Mouse (Mus musculus) embryonic facial prominence, embryonic 13.5 days (tissue): ENCODE results near the gene Scgb1b24. TPM values are rescaled to one million over a fixed set of nuclear protein-coding genes. Genes with fewer than 3 reads are reported as not detected.

Experiments used
- ATAC-seq: fragments of 200-750 bp; cut with Nextera tagmentation; 2 replicates; pipeline ENCODE4 v1.8.0; 2017; ENCODE audit warnings: low read depth; ENCODE audit not compliant: insufficient number of reproducible peaks, insufficient read depth, low FRiP score, low TSS enrichment
- H3K27ac ChIP-seq: fragments of 300-500 bp; sonication (generic); 2 replicates; pipeline ENCODE4 v1.5.1; 2015; ENCODE audit warnings: moderate library complexity, mild to moderate bottlenecking, inconsistent platforms
- H3K27me3 ChIP-seq: fragments of 300-500 bp; sonication (generic); 2 replicates; pipeline ENCODE4 v1.6.1; 2015; ENCODE audit warnings: mild to moderate bottlenecking, inconsistent platforms
- H3K36me3 ChIP-seq: fragments of 300-500 bp; sonication (generic); 2 replicates; pipeline ENCODE4 v1.6.1; 2015; ENCODE audit warnings: mild to moderate bottlenecking, inconsistent platforms
- H3K4me1 ChIP-seq: fragments of 300-500 bp; sonication (generic); 2 replicates; pipeline ENCODE4 v1.6.1; 2015; ENCODE audit warnings: inconsistent platforms
- H3K4me2 ChIP-seq: fragments of 300-500 bp; sonication (generic); 2 replicates; pipeline ENCODE4 v1.6.1; 2015; ENCODE audit warnings: moderate library complexity, mild to moderate bottlenecking, inconsistent platforms
- H3K4me3 ChIP-seq: fragments of 300-500 bp; sonication (generic); 2 replicates; pipeline ENCODE4 v1.5.1; 2015; ENCODE audit warnings: mild to moderate bottlenecking, inconsistent platforms
- H3K9ac ChIP-seq: fragments of 300-500 bp; sonication (generic); 2 replicates; pipeline ENCODE4 v1.6.1; 2015; ENCODE audit warnings: mild to moderate bottlenecking, inconsistent platforms
- H3K9me3 ChIP-seq: fragments of 300-500 bp; sonication (generic); 2 replicates; pipeline ENCODE4 v1.6.1; 2016; ENCODE audit warnings: inconsistent platforms
- WGBS: fragments of 180-500 bp; shearing (Covaris S2); methylation state at CpG from one replicate; pipeline ENCODE4 v1.1.7; 2015; ENCODE audit warnings: mixed read lengths; 5-methylcytosine and 5-hydroxymethylcytosine counted together
- polyA plus RNA-seq: library from polyadenylated mRNA; unstranded; fragments of >200 nt; fragmentation: Nextera tagmentation; extraction: Ambion mirVana; gene quantifications from 2 replicates; pipeline ENCODE4 v1.2.1, GENCODE M21; 2015

The Scgb1b24 gene
- not detected in 2 replicates for polyA plus RNA-seq

DNA sequence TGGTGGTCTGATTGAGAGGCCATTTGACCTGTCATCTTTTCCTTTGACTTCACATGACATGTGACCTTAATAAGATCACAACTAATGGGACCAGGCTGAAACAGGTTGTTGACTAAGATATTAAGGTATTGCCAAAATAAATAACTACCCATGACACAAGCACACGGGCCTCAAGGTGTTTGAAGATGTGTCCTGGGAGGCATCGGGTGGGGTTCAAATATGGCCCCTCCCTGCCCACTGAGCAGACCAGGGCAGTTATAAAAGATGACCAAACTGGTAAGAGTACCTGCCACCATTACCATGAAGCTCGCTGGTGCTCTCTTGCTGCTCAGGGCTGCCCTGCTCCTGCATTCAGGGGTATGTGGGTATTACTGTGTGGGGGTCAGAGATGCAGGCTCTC is at the start of gene Scgb1b24:
Scgb1b24 (plus strand) TSS at position 301 of the 400 bp plus-strand sequence.
- H3K27ac ChIP-seq: no peak within 1 kb of the TSS
- 76% methylated on average over 3 of the region's 3 CpGs for WGBS

DNA sequence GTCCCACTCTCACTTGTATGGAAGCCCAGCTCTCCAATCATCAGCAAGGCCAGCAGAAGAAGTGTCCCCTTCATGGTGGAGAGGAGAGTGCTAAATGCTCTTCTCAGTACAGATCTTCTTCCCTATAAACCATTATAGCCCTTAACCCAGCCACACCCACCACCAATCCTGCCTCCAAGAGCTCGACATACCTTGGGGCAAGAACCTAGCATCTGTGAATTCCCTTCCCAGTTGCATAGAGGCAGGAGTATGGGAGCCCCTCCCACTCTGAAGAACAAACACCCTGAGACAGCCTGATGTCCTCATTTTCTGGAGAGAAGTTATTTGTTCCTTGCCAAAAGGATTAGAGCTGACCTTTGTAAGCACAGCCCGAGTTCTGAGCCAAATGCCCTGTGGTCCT is 4.4 kb upstream of the Scgb1b24 start, which contains the start of gene Scgb2b24:
Scgb2b24 (minus strand) TSS at position 101 of the 400 bp plus-strand sequence.
- Histone ChIP-seq H3K4me2 (no peak within 1 kb of the TSS), H3K9me3 (peaks cover 60% of the 10 kb centered on the region), H3K4me1 (no peaks in the 10 kb centered on the region), H3K27me3 (no peaks in the 10 kb centered on the region), H3K36me3 (no peaks in the 10 kb centered on the region), H3K9ac (no peak within 1 kb of the TSS), H3K4me3 (no peak within 1 kb of the TSS), H3K27ac (no peak within 1 kb of the TSS)
- ATAC-seq: no peak
- WGBS: 76% methylated on average over 2 of the region's 2 CpGs

More for the DNA sequence above, at the start of gene Scgb1b24:
- no peaks in the 10 kb centered on the region for H3K36me3 ChIP-seq
- no peak within 1 kb of the TSS for H3K9ac ChIP-seq
- no peak; the same call in 1 of the 2 replicates for ATAC-seq
- no peak within 1 kb of the TSS for H3K4me2 ChIP-seq
- no peaks in the 10 kb centered on the region for H3K27me3 ChIP-seq
- no peaks in the 10 kb centered on the region for H3K4me1 ChIP-seq
- peaks cover 44% of the 10 kb centered on the region for H3K9me3 ChIP-seq
- no peak within 1 kb of the TSS for H3K4me3 ChIP-seq

Other genes starting within 250 kb of the Scgb1b24 start
- gene Scgb2b21, start 223.3 kb upstream of the Scgb1b24 start, polyA plus RNA-seq: not detected in 2 replicates
- gene Scgb2b24, start 4.5 kb upstream of the Scgb1b24 start, polyA plus RNA-seq: not detected in 2 replicates
- not detected in 2 replicates for gene Scgb2b26, start 201.2 kb downstream of the Scgb1b24 start, polyA plus RNA-seq